Mouse (Mus musculus) activated CD4-positive, CD25-positive, alpha-beta regulatory T cell, adult 4 months (primary cell): ENCODE results near the gene Marveld1. TPM values are rescaled to one million over a fixed set of nuclear protein-coding genes. Genes with fewer than 3 reads are reported as not detected.

Source experiments
- ATAC-seq: one replicate; pipeline ENCODE4 v1.8.0; 2017
- polyA plus RNA-seq, 2 experiments: library from polyadenylated mRNA; unstranded; fragments of 100-300 nt; shearing (Covaris generic); gene quantifications; one replicate each; pipeline ENCODE4 v1.2.1; 2017

Marveld1 gene
- polyA plus RNA-seq, 2 experiments from 2014 or later = 5.7 to 6.5 TPM

GRCm38 (mm10) chr19:42139724-42140517, 7.3 kb upstream of the Marveld1 start:
- ATAC-seq = no peak

GRCm38 (mm10) chr19:42141998-42142397, 5.2 kb upstream of the Marveld1 start:
- no peak for ATAC-seq

GRCm38 (mm10) chr19:42142757-42143156, 4.4 kb upstream of the Marveld1 start:
- ATAC-seq = no peak

GRCm38 (mm10) chr19:42144067-42144466, 3.1 kb upstream of the Marveld1 start:
- no peak for ATAC-seq

- ATAC-seq = no peak
Observed at GRCm38 (mm10) chr19:42144541-42145167, 2.5 kb upstream of the Marveld1 start.

- no peak for ATAC-seq
Observed at GRCm38 (mm10) chr19:42145210-42145609, 2.0 kb upstream of the Marveld1 start.

GRCm38 (mm10) chr19:42145731-42146130, 1.5 kb upstream of the Marveld1 start:
- no peak for ATAC-seq

- no peak for ATAC-seq
Observed at GRCm38 (mm10) chr19:42146276-42147010, 757 bp upstream of the Marveld1 start.

- peak; percentile 25 for ATAC-seq
Observed at GRCm38 (mm10) chr19:42147769-42148568, 769 bp downstream of the Marveld1 start.

GRCm38 (mm10) chr19:42148569-42148860, 1.3 kb downstream of the Marveld1 start:
- ATAC-seq = no peak

GRCm38 (mm10) chr19:42151990-42152389, 4.8 kb downstream of the Marveld1 start:
- peak; percentile 29 for ATAC-seq

- no peak for ATAC-seq
Observed at GRCm38 (mm10) chr19:42157493-42158237, 10.5 kb downstream of the Marveld1 start.

GRCm38 (mm10) chr19:42158246-42159017, 11.2 kb downstream of the Marveld1 start:
- no peak for ATAC-seq

- no peak for ATAC-seq
Observed at GRCm38 (mm10) chr19:42163764-42164163, 16.6 kb downstream of the Marveld1 start, which contains the start of gene Zfyve27. Zfyve27 (plus strand) TSS chr19:42163951.

- no peak for ATAC-seq
Observed at GRCm38 (mm10) chr19:42164188-42164587, 17.0 kb downstream of the Marveld1 start.

- ATAC-seq = peak; percentile 22
Observed at GRCm38 (mm10) chr19:42166130-42166529, 18.9 kb downstream of the Marveld1 start.

GRCm38 (mm10) chr19:42166766-42167165, 19.6 kb downstream of the Marveld1 start:
- ATAC-seq = no peak

- no peak for ATAC-seq
Observed at GRCm38 (mm10) chr19:42167489-42167888, 20.3 kb downstream of the Marveld1 start.

GRCm38 (mm10) chr19:42169322-42169975, 22.2 kb downstream of the Marveld1 start:
- ATAC-seq = no peak
